Mouse (Mus musculus) myocyte (in vitro differentiated cells): ENCODE measurements around the gene Fes. TPM values are rescaled to one million over a fixed set of nuclear protein-coding genes. Genes with fewer than 3 reads are reported as not detected.

Experiments used
- H3K27me3 ChIP-seq: one replicate; pipeline ENCODE4 v1.6.1; 2011; ENCODE audit not compliant: control insufficient read depth, insufficient read depth, insufficient read length
- H3K36me3 ChIP-seq: one replicate; pipeline ENCODE4 v1.6.1; 2011; ENCODE audit not compliant: control insufficient read depth, insufficient read depth
- H3K4me2 ChIP-seq: one replicate; pipeline ENCODE4 v1.6.1; 2011; ENCODE audit warnings: low read depth, control low read depth
- H3K4me3 ChIP-seq: one replicate; pipeline ENCODE4 v1.5.1; 2011; ENCODE audit warnings: mild to moderate bottlenecking, control low read depth, moderate library complexity
- H3K79me2 ChIP-seq: one replicate; pipeline ENCODE4 v1.6.1; 2011; ENCODE audit not compliant: control insufficient read depth, insufficient read depth
- H3ac ChIP-seq: one replicate; pipeline ENCODE4 v1.6.1; 2011; ENCODE audit not compliant: control insufficient read depth, insufficient read length
- CEBPB ChIP-seq: IDR thresholded peaks from 2 replicates; pipeline ENCODE4 v1.6.1; 2011; ENCODE audit warnings: mild to moderate bottlenecking, moderate library complexity; ENCODE audit not compliant: poor library complexity, insufficient read depth, severe bottlenecking
- E2F4 ChIP-seq: IDR thresholded peaks from one replicate; pipeline ENCODE4 v1.6.1; 2011; ENCODE audit warnings: mild to moderate bottlenecking, control low read depth, moderate library complexity; ENCODE audit not compliant: insufficient read depth
- MAX ChIP-seq: IDR thresholded peaks from one replicate; pipeline ENCODE4 v1.6.1; 2011; ENCODE audit warnings: low read depth, mild to moderate bottlenecking, control low read depth
- MYOD1 ChIP-seq, 3 experiments: IDR thresholded peaks; one replicate each; pipeline ENCODE4 v1.6.1; 2011; ENCODE audit warnings: control low read depth in 2 of 3, low read depth in 2 of 3, mild to moderate bottlenecking in 2 of 3, moderate library complexity in 1 of 3; ENCODE audit not compliant: insufficient read length in 2 of 3, control insufficient read depth in 1 of 3
- MYOG ChIP-seq, 3 experiments: IDR thresholded peaks; one replicate each; pipeline ENCODE4 v1.6.1; 2011; ENCODE audit warnings: control low read depth in 2 of 3, low read depth in 2 of 3, mild to moderate bottlenecking in 2 of 3; ENCODE audit not compliant: insufficient read length in 2 of 3, control insufficient read depth in 1 of 3, insufficient read depth in 1 of 3
- POLR2A ChIP-seq: IDR thresholded peaks from one replicate; pipeline ENCODE4 v1.6.1; 2011; ENCODE audit warnings: low read depth, mild to moderate bottlenecking, control low read depth, moderate library complexity; ENCODE audit not compliant: insufficient read length
- POLR2AphosphoS2 ChIP-seq: IDR thresholded peaks from one replicate; pipeline ENCODE4 v1.6.1; 2011; ENCODE audit warnings: low read depth, control low read depth; ENCODE audit not compliant: insufficient read length
- REST ChIP-seq: IDR thresholded peaks from one replicate; pipeline ENCODE4 v1.6.1; 2011; ENCODE audit warnings: mild to moderate bottlenecking, control low read depth, moderate library complexity; ENCODE audit not compliant: insufficient read depth, insufficient read length
- SRF ChIP-seq: IDR thresholded peaks from one replicate; pipeline ENCODE4 v1.6.1; 2011; ENCODE audit warnings: low read depth; ENCODE audit not compliant: control insufficient read depth, insufficient read length
- TCF12 ChIP-seq: IDR thresholded peaks from one replicate; pipeline ENCODE4 v1.6.1; 2011; ENCODE audit warnings: mild to moderate bottlenecking, control low read depth; ENCODE audit not compliant: poor library complexity, insufficient read depth, severe bottlenecking
- TCF3 ChIP-seq: IDR thresholded peaks from one replicate; pipeline ENCODE4 v1.6.1; 2011; ENCODE audit warnings: low read depth, control low read depth; ENCODE audit not compliant: insufficient read length
- USF1 ChIP-seq: IDR thresholded peaks from one replicate; pipeline ENCODE4 v1.6.1; 2011; ENCODE audit warnings: low read depth, mild to moderate bottlenecking, control low read depth, moderate library complexity
- polyA plus RNA-seq: library from polyadenylated mRNA; unstranded; fragments of >200 nt; fragmentation: generic; extraction: Trizol; gene quantifications from one replicate; pipeline ENCODE4 v1.2.1, GENCODE M21; 2012; ENCODE audit warnings: missing spikeins

Gene Fes
- polyA plus RNA-seq, 1 experiment, result 0.54 TPM

GRCm38 (mm10) chr7:80403551-80403950 lies 15.8 kb upstream of the Fes start:
- Histone ChIP-seq H3K4me2 (peak overlapping the region; percentile 94), H3K79me2 (peaks cover 35% of the 10 kb centered on the region), H3K4me3 (peak overlapping the region; percentile 61), H3K36me3 (no peaks in the 10 kb centered on the region), H3ac (peak overlapping the region; percentile 97), H3K27me3 (no peaks in the 10 kb centered on the region)
- no peak for TF ChIP-seq USF1
- TF ChIP-seq TCF12, result no peak
- no peak for TF ChIP-seq SRF
- TF ChIP-seq POLR2A, result no peak
- no peak for TF ChIP-seq POLR2AphosphoS2
- no peak for TF ChIP-seq TCF3
- TF ChIP-seq MYOD1 (IDR thresholded peaks at IDR 0.05; ENCODE audit: control insufficient read depth in 1 of 3, insufficient read length in 2 of 3, low read depth in 2 of 3), result no peak
- no peak for TF ChIP-seq E2F4
- no peak for TF ChIP-seq REST
- TF ChIP-seq MAX, result no peak

DNA sequence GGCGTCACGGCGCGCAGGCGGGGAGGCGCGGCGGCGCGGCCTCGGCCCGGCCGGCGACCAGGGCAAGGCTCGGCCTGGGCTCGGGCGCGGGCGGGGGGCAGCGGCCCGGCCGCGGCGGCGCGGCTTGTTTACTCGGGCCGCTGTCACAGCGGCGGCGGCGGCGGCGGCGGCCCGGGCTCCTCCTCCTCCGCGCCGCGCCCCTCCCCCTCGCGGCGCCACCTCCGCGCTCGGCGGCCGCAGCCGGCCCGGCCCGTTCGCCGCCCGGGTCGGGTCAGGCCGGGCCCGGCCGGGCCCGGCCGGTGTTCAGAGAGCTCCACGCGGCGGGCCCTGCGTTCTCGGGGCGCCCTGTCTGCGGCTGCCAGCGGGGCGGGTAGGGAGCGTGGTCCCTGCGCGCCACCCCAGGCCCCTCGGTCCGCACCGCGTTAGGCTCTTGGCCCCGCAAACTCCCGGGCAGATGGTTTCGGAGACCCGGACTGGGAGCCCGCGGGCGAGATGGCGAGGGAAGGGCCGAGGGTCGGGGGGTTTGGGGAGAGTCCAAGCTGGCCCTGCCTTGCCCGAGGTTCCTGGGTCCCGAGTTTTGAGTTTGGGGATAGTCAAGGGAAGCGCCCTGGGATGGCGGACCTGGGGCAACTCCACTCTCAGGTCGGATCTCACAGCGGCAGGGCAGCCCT lies 15.0 kb upstream of the Fes start:
- peaks cover 38% of the 10 kb centered on the region for H3K79me2 ChIP-seq
- H3K27me3 ChIP-seq, result no peaks in the 10 kb centered on the region
- TF ChIP-seq POLR2A (peak; percentile 68), POLR2AphosphoS2 (peak; percentile 46), TCF12 (no peak)
- H3ac ChIP-seq, result peak overlapping the region; percentile 97
- peak overlapping the region; percentile 61 for H3K4me3 ChIP-seq
- no peaks in the 10 kb centered on the region for H3K36me3 ChIP-seq
- H3K4me2 ChIP-seq, result peak overlapping the region; percentile 94

DNA sequence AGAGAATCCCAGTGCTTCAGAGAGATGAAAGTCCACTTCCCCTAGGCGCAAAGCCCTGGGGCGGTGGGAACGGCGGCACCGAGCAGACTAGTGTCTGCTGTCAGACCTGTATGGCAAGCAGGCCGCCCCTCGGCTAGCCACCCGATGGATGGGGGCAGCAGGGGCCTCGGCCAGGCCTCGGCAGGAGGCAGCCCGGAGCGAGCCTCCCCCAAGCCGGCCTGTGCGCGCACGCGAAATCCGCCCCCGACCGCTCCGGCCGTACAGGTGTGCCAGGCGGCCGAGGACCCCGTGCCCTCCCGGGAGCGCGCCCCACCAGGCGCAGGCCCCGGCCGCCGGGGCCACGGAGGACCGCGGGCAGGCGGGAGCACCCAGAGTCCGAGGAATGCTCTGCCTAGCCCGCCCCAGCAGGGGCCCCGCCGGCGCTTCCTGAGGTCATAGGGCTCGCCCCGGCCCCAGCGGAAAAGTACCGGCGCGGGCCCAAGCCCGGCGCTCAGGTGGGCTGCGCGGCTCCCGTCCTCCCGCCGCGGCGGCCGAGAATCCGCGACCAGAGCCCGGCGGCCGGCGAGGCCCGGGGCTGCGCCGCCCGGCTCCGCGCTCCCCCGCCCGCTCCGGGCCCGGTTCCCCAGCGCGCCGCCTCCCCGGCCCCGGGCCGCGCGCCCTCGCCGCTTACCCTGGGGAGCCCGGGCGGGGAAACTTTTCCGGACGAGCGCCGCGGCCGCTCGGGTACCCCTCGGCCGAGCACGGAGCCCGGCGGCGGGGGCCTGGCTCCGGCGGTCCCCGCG lies 14.3 kb upstream of the Fes start:
- Histone ChIP-seq H3K4me2 (peak overlapping the region; percentile 88), H3K36me3 (peaks cover 5% of the 10 kb centered on the region), H3ac (peak overlapping the region; percentile 97), H3K27me3 (no peaks in the 10 kb centered on the region), H3K79me2 (peaks cover 38% of the 10 kb centered on the region), H3K4me3 (peak overlapping the region; percentile 61)
- TF ChIP-seq TCF12 (no peak), POLR2A (no peak), POLR2AphosphoS2 (peak; percentile 22)

DNA sequence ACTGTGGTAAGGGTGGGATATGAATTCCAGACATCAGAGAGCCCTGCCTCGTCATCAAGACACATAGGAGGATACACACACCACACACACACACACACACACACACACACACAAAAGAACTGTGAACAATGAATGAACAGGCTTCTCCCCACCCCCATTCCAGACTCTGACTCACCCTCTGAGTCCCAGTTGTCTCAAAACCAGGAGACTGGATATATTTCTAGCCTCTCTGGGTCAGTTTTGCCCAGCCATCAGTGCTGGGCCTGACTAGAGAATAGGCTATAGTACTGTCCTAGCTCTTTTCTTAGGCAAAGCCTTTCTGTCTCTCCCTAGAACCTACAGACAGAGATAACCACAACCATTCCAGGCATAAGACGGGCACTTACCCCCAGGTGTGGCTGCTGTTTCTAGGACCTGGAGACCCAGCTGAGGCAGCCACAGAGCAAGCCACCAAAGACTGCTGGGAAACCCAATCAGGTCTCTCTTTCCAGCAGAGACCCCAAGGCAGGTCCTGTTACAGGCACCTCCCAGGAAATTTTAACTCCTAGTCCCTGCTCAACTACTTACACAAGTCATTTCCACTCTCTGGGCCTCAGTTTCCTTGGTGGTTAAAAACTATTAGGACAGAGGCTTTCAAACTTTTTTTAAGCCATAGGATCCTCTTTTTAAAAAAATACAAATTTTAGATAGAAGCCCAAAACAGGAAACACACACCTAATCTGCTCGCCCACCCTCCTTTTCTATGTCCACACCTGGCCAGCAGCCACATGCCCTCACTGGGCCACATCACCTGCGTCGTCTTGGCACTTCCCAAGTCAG lies 13.5 kb upstream of the Fes start:
- TF ChIP-seq MAX (no peak), POLR2AphosphoS2 (no peak), POLR2A (peak; percentile 34), TCF12 (no peak), USF1 (no peak), MYOD1 (IDR thresholded peaks at IDR 0.05; ENCODE audit: control insufficient read depth in 1 of 3, insufficient read length in 2 of 3, low read depth in 2 of 3) (peak in 1 of 3 experiments; percentile 33), REST (no peak), SRF (no peak), TCF3 (no peak), MYOG (IDR thresholded peaks at IDR 0.05; ENCODE audit: control insufficient read depth in 1 of 3, insufficient read depth in 1 of 3, insufficient read length in 2 of 3, low read depth in 2 of 3) (peak in 1 of 3 experiments; percentile 12), CEBPB (no peak), E2F4 (no peak)
- Histone ChIP-seq H3ac (peak overlapping the region; percentile 97), H3K79me2 (peaks cover 38% of the 10 kb centered on the region), H3K36me3 (peaks cover 9% of the 10 kb centered on the region), H3K4me2 (peak overlapping the region; percentile 88), H3K27me3 (no peaks in the 10 kb centered on the region), H3K4me3 (peak overlapping the region; percentile 61)
